Mouse (Mus musculus): ENCODE results near the gene Syne1.

DNA sequence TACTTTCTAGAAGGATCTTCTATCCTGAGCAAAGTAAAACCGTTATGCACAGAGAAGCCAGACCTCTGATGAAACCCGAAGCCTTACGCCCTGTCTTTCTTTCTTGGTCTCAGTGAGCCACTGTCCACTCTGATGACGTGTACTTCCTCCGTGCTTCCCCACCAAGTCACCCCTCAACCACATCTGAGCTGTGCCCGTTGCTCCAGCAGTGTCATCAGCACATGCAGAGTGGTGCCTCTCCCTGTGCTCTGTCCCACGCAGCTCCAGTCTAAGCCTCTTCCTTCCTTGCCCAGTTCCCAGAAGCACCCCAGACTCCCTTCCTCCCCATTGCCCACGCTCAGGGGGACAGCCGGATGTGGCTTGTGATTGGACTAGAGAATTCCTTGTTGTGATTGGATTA is 224.6 kb downstream of the Syne1 start:
- TF ChIP-seq CTCF (IDR thresholded peaks at IDR 0.05; ENCODE audit: low read depth, low read length) (no peak), POLR2A (IDR thresholded peaks at IDR 0.05; ENCODE audit: borderline replicate concordance, low read depth, low read length) (no peak)

Measured in bone marrow macrophage, adult 2 months (primary cell).